Mouse (Mus musculus) spleen, adult 10 weeks (tissue): Measurements from ENCODE around the gene Dr1. TPM values are rescaled to one million over a fixed set of nuclear protein-coding genes. Genes with fewer than 3 reads are reported as not detected.

Source experiments
- polyA plus RNA-seq: library from polyadenylated mRNA; stranded (reverse); fragments of 350-450 nt; fragmentation: Illumina TruSeq; extraction: RNeasy Lipid Tissue Mini Kit (QIAGEN cat#74804); gene quantifications from one replicate; pipeline ENCODE4 v1.2.3, GENCODE M21; 2015; ENCODE audit warnings: low replicate concordance; ENCODE audit not compliant: insufficient read depth

Dr1 gene
- 65.8 TPM for polyA plus RNA-seq

GRCm38 (mm10) chr5:108268127-108269062 is at the start of gene Dr1:
TSS of gene Dr1 (plus strand) at chr5:108268897.

GRCm38 (mm10) chr5:108312224-108313064 is 43.7 kb downstream of the Dr1 start, which contains the start of gene Pigg:
TSS of gene Pigg (plus strand) at chr5:108312609.

Other genes with a start within 250 kb of the Dr1 start
- gene Mtf2, start 203.2 kb upstream of the Dr1 start, polyA plus RNA-seq = 69.6 TPM
- gene Tmed5, start 136.3 kb upstream of the Dr1 start, polyA plus RNA-seq = 62.4 TPM
- 2.1 TPM for gene Ccdc18, start 136.0 kb upstream of the Dr1 start, polyA plus RNA-seq
- 6.3 TPM for gene Pigg, start 43.7 kb downstream of the Dr1 start, polyA plus RNA-seq
- not detected for gene Gm42517, start 99.0 kb downstream of the Dr1 start, polyA plus RNA-seq
- not detected for gene Pde6b, start 119.5 kb downstream of the Dr1 start, polyA plus RNA-seq
- 237 TPM for gene Atp5k, start 165.6 kb downstream of the Dr1 start, polyA plus RNA-seq
- gene Mfsd7a, start 180.0 kb downstream of the Dr1 start, polyA plus RNA-seq = 3.4 TPM
- 15.6 TPM for gene Pcgf3, start 192.3 kb downstream of the Dr1 start, polyA plus RNA-seq